Mouse (Mus musculus): ENCODE data around the gene Msl1. TPM values are rescaled to one million over a fixed set of nuclear protein-coding genes. Genes with fewer than 3 reads are reported as not detected.

Msl1 gene
- total and polyA plus RNA-seq, 2 experiments from 2014 or later, result 25.0 to 77.7 TPM

- WGBS, result 69% methylated on average over 4 of the region's 4 CpGs
These were observed 11.2 kb upstream of the Msl1 start for GRCm38 (mm10) chr11:98784139-98784538.

GRCm38 (mm10) chr11:98785214-98785613 lies 10.1 kb upstream of the Msl1 start:
- peaks cover 29% of the 10 kb centered on the region for H3K4me1 ChIP-seq (ENCODE audit: insufficient read depth, low read length)
- no peaks in the 10 kb centered on the region for H3K27me3 ChIP-seq (ENCODE audit: insufficient read depth, low read length)
- no peak for DNase-seq (ENCODE audit: low spot score)
- H3K9me3 ChIP-seq (ENCODE audit: low read length), result no peaks in the 10 kb centered on the region
- no peaks in the 10 kb centered on the region for H3K36me3 ChIP-seq (ENCODE audit: insufficient read depth, low read length)
- no peak for ATAC-seq
- H3K9ac ChIP-seq (replicated peaks; ENCODE audit: low read length), result no peak overlapping the region
- WGBS, result 61% methylated on average over 10 of the region's 10 CpGs
- peak overlapping the region; percentile 87 for H3K27ac ChIP-seq
- no peak overlapping the region for H3K4me3 ChIP-seq (ENCODE audit: low read length)
- no peak overlapping the region for H3K4me2 ChIP-seq (ENCODE audit: low read depth, low read length)
- TF ChIP-seq CTCF (IDR thresholded peaks at IDR 0.05; ENCODE audit: low read depth), result no peak

More at GRCm38 (mm10) chr11:98784139-98784538, 11.2 kb upstream of the Msl1 start:
- H3K9ac ChIP-seq (replicated peaks; ENCODE audit: low read length), result no peak overlapping the region
- H3K27ac ChIP-seq, result peak overlapping the region; percentile 85; the same call in 1 of the 2 replicates
- no peak overlapping the region for H3K4me3 ChIP-seq (ENCODE audit: low read length)
- DNase-seq (ENCODE audit: low spot score) (no peak), ATAC-seq (no peak)
- TF ChIP-seq CTCF (IDR thresholded peaks at IDR 0.05; ENCODE audit: low read depth), result no peak
- peaks cover 29% of the 10 kb centered on the region for H3K4me1 ChIP-seq (ENCODE audit: insufficient read depth, low read length)
- H3K27me3 ChIP-seq (ENCODE audit: insufficient read depth, low read length), result no peaks in the 10 kb centered on the region
- H3K9me3 ChIP-seq (ENCODE audit: low read length), result no peaks in the 10 kb centered on the region
- H3K4me2 ChIP-seq (ENCODE audit: low read depth, low read length), result no peak overlapping the region
- no peaks in the 10 kb centered on the region for H3K36me3 ChIP-seq (ENCODE audit: insufficient read depth, low read length)

GRCm38 (mm10) chr11:98785772-98786281 lies 9.5 kb upstream of the Msl1 start:
- 5% methylated on average over 12 of the region's 12 CpGs for WGBS
- Histone ChIP-seq H3K27ac (peak overlapping the region; percentile 87), H3K36me3 (ENCODE audit: insufficient read depth, low read length) (no peaks in the 10 kb centered on the region), H3K4me1 (ENCODE audit: insufficient read depth, low read length) (peaks cover 29% of the 10 kb centered on the region), H3K9me3 (ENCODE audit: low read length) (no peaks in the 10 kb centered on the region), H3K4me3 (ENCODE audit: low read length) (no peak overlapping the region), H3K27me3 (ENCODE audit: insufficient read depth, low read length) (no peaks in the 10 kb centered on the region), H3K9ac (replicated peaks; ENCODE audit: low read length) (peak overlapping the region; percentile 22; the same call in 1 of the 2 replicates), H3K4me2 (ENCODE audit: low read depth, low read length) (peak overlapping the region; percentile 33)
- ATAC-seq, result peak; percentile 44
- TF ChIP-seq CTCF (IDR thresholded peaks at IDR 0.05; ENCODE audit: low read depth), result peak; percentile 75
- DNase-seq (ENCODE audit: low spot score), result peak; percentile 89

GRCm38 (mm10) chr11:98786359-98787214 lies 8.7 kb upstream of the Msl1 start:
- Histone ChIP-seq H3K4me3 (ENCODE audit: low read length) (no peak overlapping the region), H3K9ac (replicated peaks; ENCODE audit: low read length) (peak overlapping the region; percentile 22), H3K27me3 (ENCODE audit: insufficient read depth, low read length) (no peaks in the 10 kb centered on the region), H3K9me3 (ENCODE audit: low read length) (no peaks in the 10 kb centered on the region), H3K27ac (peak overlapping the region; percentile 87), H3K36me3 (ENCODE audit: insufficient read depth, low read length) (no peaks in the 10 kb centered on the region), H3K4me2 (ENCODE audit: low read depth, low read length) (peak overlapping the region; percentile 33), H3K4me1 (ENCODE audit: insufficient read depth, low read length) (peaks cover 29% of the 10 kb centered on the region)
- peak; percentile 89 for TF ChIP-seq CTCF (IDR thresholded peaks at IDR 0.05; ENCODE audit: low read depth)
- peak; percentile 72 for ATAC-seq
- peak; percentile 94 for DNase-seq (ENCODE audit: low spot score)
- 2% methylated on average over 14 of the region's 15 CpGs for WGBS

- Histone ChIP-seq H3K27me3 (ENCODE audit: insufficient read depth, low read length) (no peaks in the 10 kb centered on the region), H3K36me3 (ENCODE audit: insufficient read depth, low read length) (no peaks in the 10 kb centered on the region), H3K4me1 (ENCODE audit: insufficient read depth, low read length) (peaks cover 22% of the 10 kb centered on the region), H3K4me2 (ENCODE audit: low read depth, low read length) (no peak overlapping the region), H3K4me3 (ENCODE audit: low read length) (no peak overlapping the region), H3K9me3 (ENCODE audit: low read length) (no peaks in the 10 kb centered on the region), H3K9ac (replicated peaks; ENCODE audit: low read length) (no peak overlapping the region), H3K27ac (peak overlapping the region; percentile 87)
- WGBS, result 31% methylated on average over 7 of the region's 7 CpGs
- ATAC-seq (no peak), DNase-seq (ENCODE audit: low spot score) (no peak)
- no peak for TF ChIP-seq CTCF (IDR thresholded peaks at IDR 0.05; ENCODE audit: low read depth)
These were observed 8.1 kb upstream of the Msl1 start for GRCm38 (mm10) chr11:98787229-98787628.

GRCm38 (mm10) chr11:98787691-98788090 lies 7.6 kb upstream of the Msl1 start:
- no peak for DNase-seq (ENCODE audit: low spot score)
- H3K27ac ChIP-seq, result no peak overlapping the region

More at GRCm38 (mm10) chr11:98787691-98788090, 7.6 kb upstream of the Msl1 start:
- Histone ChIP-seq H3K4me3 (ENCODE audit: low read length) (no peak overlapping the region), H3K27me3 (ENCODE audit: insufficient read depth, low read length) (no peaks in the 10 kb centered on the region), H3K36me3 (ENCODE audit: insufficient read depth, low read length) (no peaks in the 10 kb centered on the region), H3K9me3 (ENCODE audit: low read length) (no peaks in the 10 kb centered on the region), H3K4me1 (ENCODE audit: insufficient read depth, low read length) (peaks cover 18% of the 10 kb centered on the region; the same call in 1 of the 2 replicates), H3K4me2 (ENCODE audit: low read depth, low read length) (no peak overlapping the region), H3K9ac (replicated peaks; ENCODE audit: low read length) (no peak overlapping the region)
- 96% methylated on average over 1 of the region's 1 CpGs for WGBS
- peak; percentile 59 for TF ChIP-seq CTCF (IDR thresholded peaks at IDR 0.05; ENCODE audit: low read depth)
- no peak for ATAC-seq

Data from hindbrain, postnatal 0 days (tissue).